Mouse (Mus musculus) mesoderm, embryonic 11.5 days (tissue): ENCODE results near the gene A430078G23Rik.

Experiments used
- DNase-seq: peaks from one replicate; pipeline ENCODE4 v3.0.0-alpha.2; 2012; ENCODE audit warnings: low read depth, low spot score

The A430078G23Rik gene

GRCm38 (mm10) chr8:3411085-3411484 is 57.9 kb downstream of the A430078G23Rik start:
- no peak for DNase-seq

- no peak for DNase-seq
Observed at GRCm38 (mm10) chr8:3411901-3412301, 58.7 kb downstream of the A430078G23Rik start.

GRCm38 (mm10) chr8:3412816-3413215 is 59.6 kb downstream of the A430078G23Rik start:
- no peak for DNase-seq

GRCm38 (mm10) chr8:3414639-3415190 is 61.5 kb downstream of the A430078G23Rik start:
- DNase-seq = no peak

- DNase-seq = no peak
Observed at GRCm38 (mm10) chr8:3415259-3415658, 62.0 kb downstream of the A430078G23Rik start.

GRCm38 (mm10) chr8:3415661-3416060 is 62.4 kb downstream of the A430078G23Rik start:
- no peak for DNase-seq

GRCm38 (mm10) chr8:3416846-3417245 is 63.6 kb downstream of the A430078G23Rik start:
- DNase-seq = peak; percentile 41

- DNase-seq = peak; percentile 61
Observed at GRCm38 (mm10) chr8:3417455-3417854, 64.2 kb downstream of the A430078G23Rik start.

GRCm38 (mm10) chr8:3418101-3418500 is 64.9 kb downstream of the A430078G23Rik start:
- DNase-seq = peak; percentile 47

- peak; percentile 39 for DNase-seq
Observed at GRCm38 (mm10) chr8:3420105-3420706, 67.0 kb downstream of the A430078G23Rik start.

GRCm38 (mm10) chr8:3421507-3421906 is 68.3 kb downstream of the A430078G23Rik start:
- DNase-seq = no peak

GRCm38 (mm10) chr8:3425217-3425616 is 72.0 kb downstream of the A430078G23Rik start:
- DNase-seq = no peak

- no peak for DNase-seq
Observed at GRCm38 (mm10) chr8:3426211-3426610, 73.0 kb downstream of the A430078G23Rik start.

- no peak for DNase-seq
Observed at GRCm38 (mm10) chr8:3428426-3428825, 75.2 kb downstream of the A430078G23Rik start.

GRCm38 (mm10) chr8:3429966-3430365 is 76.8 kb downstream of the A430078G23Rik start:
- DNase-seq = no peak

- no peak for DNase-seq
Observed at GRCm38 (mm10) chr8:3431113-3431512, 77.9 kb downstream of the A430078G23Rik start.

- DNase-seq = no peak
Observed at GRCm38 (mm10) chr8:3436492-3436891, 83.3 kb downstream of the A430078G23Rik start.

GRCm38 (mm10) chr8:3439510-3439909 is 86.3 kb downstream of the A430078G23Rik start:
- DNase-seq = no peak
